Mouse (Mus musculus) gastrocnemius, postnatal 14 days (tissue): ENCODE results near the gene Rnf2. TPM values are rescaled to one million over a fixed set of nuclear protein-coding genes. Genes with fewer than 3 reads are reported as not detected.

Experiments used
- DNase-seq: peaks from one replicate; pipeline ENCODE4 v3.0.0; 2021; ENCODE audit warnings: mixed read lengths
- intact Hi-C: fragments of 180-260 bp; cut with DNase I; formaldehyde crosslinking; loops from one replicate; pipeline ENCODE4 v1.15.1; 2025; ENCODE audit warnings: low total_unique reads
- long read RNA-seq, 2 experiments: library from polyadenylated mRNA; stranded (forward); transcript quantifications; one replicate each; pipeline ENCODE4 v2.0.0; 2021
- total RNA-seq, 2 experiments: library from RNA; stranded (reverse); gene quantifications; 2 replicates each; pipeline ENCODE4 v1.2.3; 2021

Rnf2 gene
- total RNA-seq, result 10 to 100 TPM; 17.9 to 19.7 TPM
- long read RNA-seq, experiment 1, transcript Rnf2-201 (7 exons, 3,160 nt), result major isoform, 9 of 13 reads
- long read RNA-seq, experiment 1, partial matches to known transcripts, result 2 of 13 reads
- long read RNA-seq, experiment 1, other reads (novel, unspliced or antisense), result 2 of 13 reads
- long read RNA-seq, experiment 2, transcript Rnf2-201 (7 exons, 3,160 nt), result major isoform, 14 of 14 reads
- long read RNA-seq, experiment 2, partial matches to known transcripts, result 0 of 14 reads
- long read RNA-seq, experiment 2, other reads (novel, unspliced or antisense), result 0 of 14 reads

- peak; percentile 96 for DNase-seq
- intact Hi-C loops, result no loop called here
These were observed at the start of gene Rnf2 for GRCm38 (mm10) chr1:151500531-151501361. Gene Rnf2 (minus strand): TSS chr1:151500955.

- intact Hi-C loops, result no loop called here
- DNase-seq, result no peak
These were observed 49.0 kb upstream of the Rnf2 start for GRCm38 (mm10) chr1:151549794-151550193.

GRCm38 (mm10) chr1:151548896-151549610, 48.3 kb upstream of the Rnf2 start:
- intact Hi-C loops, result no loop called here
- DNase-seq, result no peak

GRCm38 (mm10) chr1:151545571-151545970, 44.8 kb upstream of the Rnf2 start:
- intact Hi-C loops, result no loop called here
- no peak for DNase-seq

- DNase-seq, result no peak
- intact Hi-C loops, result no loop called here
These were observed 43.8 kb upstream of the Rnf2 start for GRCm38 (mm10) chr1:151544581-151544980.

GRCm38 (mm10) chr1:151543796-151544477, 43.2 kb upstream of the Rnf2 start:
- intact Hi-C loops, result no loop called here
- DNase-seq, result no peak

GRCm38 (mm10) chr1:151526701-151527100, 25.9 kb upstream of the Rnf2 start:
- intact Hi-C loops, result no loop called here

GRCm38 (mm10) chr1:151517571-151518250, 17.0 kb upstream of the Rnf2 start:
- intact Hi-C loops, result no loop called here
- DNase-seq, result no peak

More at GRCm38 (mm10) chr1:151526701-151527100, 25.9 kb upstream of the Rnf2 start:
- DNase-seq, result no peak

GRCm38 (mm10) chr1:151516871-151517270, 16.1 kb upstream of the Rnf2 start:
- intact Hi-C loops, result no loop called here
- no peak for DNase-seq

- intact Hi-C loops, result no loop called here
- no peak for DNase-seq
These were observed 15.0 kb upstream of the Rnf2 start for GRCm38 (mm10) chr1:151515733-151516132.

- no peak for DNase-seq
- intact Hi-C loops, result no loop called here
These were observed 13.4 kb upstream of the Rnf2 start for GRCm38 (mm10) chr1:151514119-151514518.

GRCm38 (mm10) chr1:151510811-151511210, 10.1 kb upstream of the Rnf2 start:
- intact Hi-C loops, result no loop called here
- DNase-seq, result no peak

- intact Hi-C loops, result loop anchor here (5.0 kb wide), 1 partner anchor 207 kb away; no protein-coding TSS in a partner anchor
- DNase-seq, result peak; percentile 66
These were observed 797 bp downstream of the Rnf2 start for GRCm38 (mm10) chr1:151499815-151500501.

- no peak for DNase-seq
- intact Hi-C loops, result loop anchor here (5.0 kb wide), 1 partner anchor 209 kb away; no protein-coding TSS in a partner anchor
These were observed 2.4 kb downstream of the Rnf2 start for GRCm38 (mm10) chr1:151498381-151498780.

- no peak for DNase-seq
- intact Hi-C loops, result loop anchor here (5.0 kb wide), 1 partner anchor 209 kb away; no protein-coding TSS in a partner anchor
These were observed 2.8 kb downstream of the Rnf2 start for GRCm38 (mm10) chr1:151497942-151498341.

GRCm38 (mm10) chr1:151497028-151497427, 3.7 kb downstream of the Rnf2 start:
- peak; percentile 28 for DNase-seq
- intact Hi-C loops, result loop anchor here (5.0 kb wide), 1 partner anchor 210 kb away; no protein-coding TSS in a partner anchor

- no peak for DNase-seq
- intact Hi-C loops, result loop anchor here (5.0 kb wide), 1 partner anchor 212 kb away; no protein-coding TSS in a partner anchor
These were observed 5.0 kb downstream of the Rnf2 start for GRCm38 (mm10) chr1:151495635-151496285.

- DNase-seq, result no peak
- intact Hi-C loops, result loop anchor here (5.0 kb wide), 1 partner anchor 213 kb away; no protein-coding TSS in a partner anchor
These were observed 6.0 kb downstream of the Rnf2 start for GRCm38 (mm10) chr1:151494711-151495110.
